Mouse (Mus musculus): ENCODE measurements around the gene Tfb1m.
A peak's percentile ranks its signal among the peaks of the same experiment; 100 is the strongest.

Gene Tfb1m

GRCm38 (mm10) chr17:3514316-3514715 is 43.3 kb downstream of the Tfb1m start:
- no peak for DNase-seq (ENCODE audit: low spot score)

- DNase-seq (ENCODE audit: low spot score), result peak; percentile 26
Observed at GRCm38 (mm10) chr17:3509841-3510240, 47.7 kb downstream of the Tfb1m start.

GRCm38 (mm10) chr17:3506508-3506907 is 51.1 kb downstream of the Tfb1m start:
- DNase-seq (ENCODE audit: low spot score), result no peak

GRCm38 (mm10) chr17:3505711-3506110 is 51.9 kb downstream of the Tfb1m start:
- DNase-seq (ENCODE audit: low spot score), result no peak

- DNase-seq (ENCODE audit: low spot score), result no peak
Observed at GRCm38 (mm10) chr17:3500936-3501335, 56.6 kb downstream of the Tfb1m start.

- no peak for DNase-seq (ENCODE audit: low spot score)
Observed at GRCm38 (mm10) chr17:3500076-3500475, 57.5 kb downstream of the Tfb1m start.

GRCm38 (mm10) chr17:3499468-3499867 is 58.1 kb downstream of the Tfb1m start:
- DNase-seq (ENCODE audit: low spot score), result no peak

- DNase-seq (ENCODE audit: low spot score), result no peak
Observed at GRCm38 (mm10) chr17:3498580-3498979, 59.0 kb downstream of the Tfb1m start.

- no peak for DNase-seq (ENCODE audit: low spot score)
Observed at GRCm38 (mm10) chr17:3498086-3498485, 59.5 kb downstream of the Tfb1m start.

GRCm38 (mm10) chr17:3496080-3496479 is 61.5 kb downstream of the Tfb1m start:
- DNase-seq (ENCODE audit: low spot score), result no peak

- DNase-seq (ENCODE audit: low spot score), result no peak
Observed at GRCm38 (mm10) chr17:3495576-3495975, 62.0 kb downstream of the Tfb1m start.

GRCm38 (mm10) chr17:3491667-3492066 is 65.9 kb downstream of the Tfb1m start:
- no peak for DNase-seq (ENCODE audit: low spot score)

- DNase-seq (ENCODE audit: low spot score), result no peak
Observed at GRCm38 (mm10) chr17:3491065-3491464, 66.5 kb downstream of the Tfb1m start.

- DNase-seq (ENCODE audit: low spot score), result no peak
Observed at GRCm38 (mm10) chr17:3490216-3490895, 67.2 kb downstream of the Tfb1m start.

GRCm38 (mm10) chr17:3487721-3488601 is 69.6 kb downstream of the Tfb1m start:
- DNase-seq (ENCODE audit: low spot score), result no peak

- no peak for DNase-seq (ENCODE audit: low spot score)
Observed at GRCm38 (mm10) chr17:3487211-3487610, 70.4 kb downstream of the Tfb1m start.

- no peak for DNase-seq (ENCODE audit: low spot score)
Observed at GRCm38 (mm10) chr17:3485851-3486250, 71.7 kb downstream of the Tfb1m start.

GRCm38 (mm10) chr17:3483091-3483490 is 74.5 kb downstream of the Tfb1m start:
- DNase-seq (ENCODE audit: low spot score), result no peak

GRCm38 (mm10) chr17:3481576-3482575 is 75.7 kb downstream of the Tfb1m start:
- no peak for DNase-seq (ENCODE audit: low spot score)

- no peak for DNase-seq (ENCODE audit: low spot score)
Observed at GRCm38 (mm10) chr17:3476546-3476945, 81.0 kb downstream of the Tfb1m start.

GRCm38 (mm10) chr17:3472018-3472417 is 85.6 kb downstream of the Tfb1m start:
- DNase-seq (ENCODE audit: low spot score), result no peak
